Mouse (Mus musculus) ES-E14 (cell line): ENCODE data around the gene Apbb1ip. TPM values are rescaled to one million over a fixed set of nuclear protein-coding genes. Genes with fewer than 3 reads are reported as not detected.

Experiments
- DNase-seq: peaks from one replicate; pipeline ENCODE4 v3.0.0-alpha.2; 2013; ENCODE audit warnings: low read depth, low spot score
- H3K27ac ChIP-seq: 2 replicates; pipeline ENCODE4 v1.5.1; 2012; ENCODE audit warnings: low read depth, mild to moderate bottlenecking, low read length, moderate library complexity, mixed read lengths; ENCODE audit not compliant: poor library complexity, insufficient read depth, severe bottlenecking
- H3K36me3 ChIP-seq: 2 replicates; pipeline ENCODE4 v1.6.1; 2012; ENCODE audit warnings: mild to moderate bottlenecking, low read length, moderate library complexity, mixed read lengths; ENCODE audit not compliant: control insufficient read depth, poor library complexity, insufficient read depth, severe bottlenecking
- H3K4me1 ChIP-seq, 2 experiments: fragments of 150-350 bp in 1 of 2; sonication (generic) in 1 of 2; 2 replicates each; pipeline ENCODE4 v1.6.1; 2012; ENCODE audit warnings: low read length in 2 of 2, mild to moderate bottlenecking in 1 of 2, mixed read lengths in 1 of 2; ENCODE audit not compliant: control insufficient read depth in 2 of 2, insufficient read depth in 2 of 2, poor library complexity in 1 of 2
- H3K4me3 ChIP-seq, 2 experiments: fragments of 150-350 bp in 1 of 2; sonication (generic) in 1 of 2; 2 replicates each; pipeline ENCODE4 v1.5.1; 2012; ENCODE audit warnings: low read length in 2 of 2, low read depth in 1 of 2, mild to moderate bottlenecking in 1 of 2, mixed read lengths in 1 of 2; ENCODE audit not compliant: insufficient read depth in 1 of 2, poor library complexity in 1 of 2, severe bottlenecking in 1 of 2
- H3K9ac ChIP-seq: 2 replicates; pipeline ENCODE4 v1.6.1; 2012; ENCODE audit warnings: low read depth, mild to moderate bottlenecking, low read length, mixed read lengths; ENCODE audit not compliant: poor library complexity, insufficient read depth, severe bottlenecking
- H3K9me3 ChIP-seq: fragments of 150-350 bp; sonication (generic); 2 replicates; pipeline ENCODE4 v1.6.1; 2012; ENCODE audit warnings: low read depth, mild to moderate bottlenecking, low read length; ENCODE audit not compliant: control insufficient read depth, insufficient read depth
- CHD2 ChIP-seq: IDR thresholded peaks from 2 replicates; pipeline ENCODE4 v1.6.1; 2014; ENCODE audit warnings: mild to moderate bottlenecking, low read depth, low read length, inconsistent platforms
- HCFC1 ChIP-seq: IDR thresholded peaks from 2 replicates; pipeline ENCODE4 v1.6.1; 2012; ENCODE audit warnings: low read length, inconsistent platforms, borderline replicate concordance; ENCODE audit not compliant: insufficient read depth
- MAFK ChIP-seq: IDR thresholded peaks from 2 replicates; pipeline ENCODE4 v1.6.1; 2014; ENCODE audit warnings: mild to moderate bottlenecking, low read depth, low read length, inconsistent platforms; ENCODE audit not compliant: insufficient read depth
- ZC3H11A ChIP-seq: IDR thresholded peaks from 2 replicates; pipeline ENCODE4 v1.6.1; 2012; ENCODE audit warnings: low read depth, mild to moderate bottlenecking, inconsistent platforms, low read length, borderline replicate concordance
- ZNF384 ChIP-seq: IDR thresholded peaks from 2 replicates; pipeline ENCODE4 v1.6.1; 2012; ENCODE audit warnings: low read depth, low read length, inconsistent platforms
- in situ Hi-C, 2 experiments: fragments of 600-800 bp; cut with MboI; formaldehyde crosslinking; loops; one replicate each; pipeline ENCODE4 v1.15.1; 2025; ENCODE audit warnings: low sequenced_read_pairs in 2 of 2, inconsistent platforms in 1 of 2; ENCODE audit not compliant: unreplicated experiment in 2 of 2
- total RNA-seq: library from RNA; depleted of rRNA; stranded (reverse); fragments of 300-350 nt; gene quantifications from 2 replicates; pipeline ENCODE4 v1.2.3, GENCODE M21; 2012

Apbb1ip gene
- total RNA-seq, 1 experiment = 0.18 TPM

- Histone ChIP-seq H3K36me3 (no peaks in the 10 kb centered on the region), H3K4me1 (no peaks in the 10 kb centered on the region), H3K4me3 (no peak overlapping the region), H3K9me3 (no peaks in the 10 kb centered on the region), H3K9ac (no peak overlapping the region), H3K27ac (no peak overlapping the region)
- no peak for DNase-seq
- no peak for TF ChIP-seq CHD2
- no peak for TF ChIP-seq ZC3H11A
- 0 out of 2 replicates have a peak, but pooled peaks have one; percentile 29 for TF ChIP-seq MAFK
- no peak for TF ChIP-seq ZNF384
- TF ChIP-seq HCFC1 = no peak
- in situ Hi-C loops = no loop called here
Observed at GRCm38 (mm10) chr2:22811466-22811865, 37.6 kb downstream of the Apbb1ip start.

- H3K27ac ChIP-seq = no peak overlapping the region
- in situ Hi-C loops = no loop called here
- no peaks in the 10 kb centered on the region for H3K36me3 ChIP-seq
- TF ChIP-seq ZC3H11A (no peak), HCFC1 (no peak), MAFK (no peak)
- no peak for DNase-seq
- no peaks in the 10 kb centered on the region for H3K4me1 ChIP-seq
- H3K9me3 ChIP-seq = no peaks in the 10 kb centered on the region
- no peak overlapping the region for H3K4me3 ChIP-seq
- H3K9ac ChIP-seq = no peak overlapping the region
Observed at GRCm38 (mm10) chr2:22813921-22814320, 40.0 kb downstream of the Apbb1ip start.

GRCm38 (mm10) chr2:22815674-22816073 is 41.8 kb downstream of the Apbb1ip start:
- Histone ChIP-seq H3K36me3 (no peaks in the 10 kb centered on the region), H3K9me3 (no peaks in the 10 kb centered on the region), H3K27ac (no peak overlapping the region), H3K4me1 (no peaks in the 10 kb centered on the region), H3K4me3 (no peak overlapping the region), H3K9ac (no peak overlapping the region)
- in situ Hi-C loops = no loop called here
- no peak for TF ChIP-seq MAFK
- no peak for TF ChIP-seq ZNF384
- no peak for TF ChIP-seq HCFC1
- no peak for TF ChIP-seq ZC3H11A
- no peak for TF ChIP-seq CHD2
- DNase-seq = no peak

- no peak for DNase-seq
- Histone ChIP-seq H3K4me3 (no peak overlapping the region), H3K36me3 (no peaks in the 10 kb centered on the region), H3K27ac (no peak overlapping the region), H3K9me3 (no peaks in the 10 kb centered on the region), H3K9ac (no peak overlapping the region), H3K4me1 (no peaks in the 10 kb centered on the region)
- TF ChIP-seq ZC3H11A (no peak), CHD2 (no peak), HCFC1 (no peak), MAFK (no peak), ZNF384 (no peak)
- in situ Hi-C loops = no loop called here
Observed at GRCm38 (mm10) chr2:22816231-22816630, 42.3 kb downstream of the Apbb1ip start.

GRCm38 (mm10) chr2:22822293-22822692 is 48.4 kb downstream of the Apbb1ip start:
- DNase-seq = no peak

More at GRCm38 (mm10) chr2:22822293-22822692, 48.4 kb downstream of the Apbb1ip start:
- Histone ChIP-seq H3K9me3 (no peaks in the 10 kb centered on the region), H3K4me1 (no peaks in the 10 kb centered on the region), H3K9ac (no peak overlapping the region), H3K4me3 (no peak overlapping the region), H3K27ac (no peak overlapping the region), H3K36me3 (no peaks in the 10 kb centered on the region)
- in situ Hi-C loops = no loop called here
- TF ChIP-seq CHD2 = no peak
- TF ChIP-seq MAFK = no peak
- no peak for TF ChIP-seq HCFC1
- TF ChIP-seq ZC3H11A = no peak
- no peak for TF ChIP-seq ZNF384
